Mouse (Mus musculus): Measurements from ENCODE around the gene Gpd1l.

DNA sequence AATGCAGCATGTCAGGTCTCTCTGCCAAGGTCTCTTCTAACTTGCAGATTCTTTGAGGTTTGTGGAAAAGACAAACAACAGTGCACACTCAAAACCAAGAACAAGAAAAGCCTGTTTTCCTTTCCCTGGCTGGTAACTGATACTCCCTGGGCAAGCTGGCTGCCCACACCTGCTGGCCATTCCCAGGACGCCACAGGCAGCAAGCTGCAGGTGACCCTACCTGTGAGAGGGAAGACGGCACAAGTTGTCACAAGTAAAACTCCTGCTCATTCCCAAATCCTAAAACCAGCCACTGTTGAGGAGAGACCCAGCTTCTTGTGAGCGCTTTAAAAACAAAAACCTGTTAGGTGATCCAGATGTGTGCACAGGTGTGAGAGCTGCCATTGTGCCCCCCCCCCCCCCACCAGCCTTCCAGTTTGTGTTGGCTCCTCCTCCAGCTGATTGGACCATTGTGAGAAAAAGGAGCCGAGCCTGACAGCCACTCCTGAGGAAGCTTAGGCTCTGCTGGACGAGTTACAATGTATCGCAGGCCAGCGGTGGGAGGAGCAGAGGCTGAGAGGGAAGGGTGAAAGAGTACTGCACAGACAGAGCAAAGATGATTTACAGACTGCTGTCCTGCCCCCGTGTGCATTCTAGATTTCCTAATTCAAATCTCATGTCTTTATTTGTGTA is 47.7 kb downstream of the Gpd1l start:
- TF ChIP-seq CTCF (conservative IDR thresholded peaks at IDR 0.05; ENCODE audit: low read length) (no peak), NANOG (IDR thresholded peaks at IDR 0.05; ENCODE audit: borderline replicate concordance, low read length) (no peak)
